Mouse (Mus musculus) liver, embryonic 12.5 days (tissue): ENCODE data around the gene Kif3a. TPM values are rescaled to one million over a fixed set of nuclear protein-coding genes. Genes with fewer than 3 reads are reported as not detected.

Source experiments
- ATAC-seq: fragments of 200-750 bp; cut with Nextera tagmentation; 2 replicates; pipeline ENCODE4 v1.8.0; 2017; ENCODE audit warnings: moderate number of reproducible peaks, mild to moderate bottlenecking, moderate library complexity
- H3K27ac ChIP-seq: fragments of 300-500 bp; sonication (generic); 2 replicates; pipeline ENCODE4 v1.5.1; 2016; ENCODE audit warnings: mild to moderate bottlenecking
- H3K27me3 ChIP-seq: fragments of 300-500 bp; sonication (generic); replicated peaks from 2 replicates; pipeline ENCODE4 v1.6.1; 2016; ENCODE audit warnings: mild to moderate bottlenecking, moderate library complexity
- H3K36me3 ChIP-seq: fragments of 300-500 bp; sonication (generic); 2 replicates; pipeline ENCODE4 v1.6.1; 2016; ENCODE audit warnings: mild to moderate bottlenecking, moderate library complexity
- H3K4me1 ChIP-seq: fragments of 300-500 bp; sonication (generic); 2 replicates; pipeline ENCODE4 v1.6.1; 2016
- H3K4me2 ChIP-seq: fragments of 300-500 bp; sonication (generic); 2 replicates; pipeline ENCODE4 v1.6.1; 2016; ENCODE audit warnings: mild to moderate bottlenecking, moderate library complexity
- H3K4me3 ChIP-seq: fragments of 300-500 bp; sonication (generic); 2 replicates; pipeline ENCODE4 v1.5.1; 2016; ENCODE audit warnings: mild to moderate bottlenecking, moderate library complexity
- H3K9ac ChIP-seq: fragments of 300-500 bp; sonication (generic); 2 replicates; pipeline ENCODE4 v1.6.1; 2016; ENCODE audit warnings: mild to moderate bottlenecking, moderate library complexity
- H3K9me3 ChIP-seq: fragments of 300-500 bp; sonication (generic); replicated peaks from 2 replicates; pipeline ENCODE4 v1.6.1; 2016; ENCODE audit warnings: mild to moderate bottlenecking, moderate library complexity
- WGBS: fragments of 180-500 bp; shearing (Covaris S2); methylation state at CpG from one replicate; pipeline ENCODE4 v1.1.7; 2016; ENCODE audit not compliant: insufficient replicate concordance; 5-methylcytosine and 5-hydroxymethylcytosine counted together
- polyA plus RNA-seq: library from polyadenylated mRNA; unstranded; fragments of >200 nt; fragmentation: Nextera tagmentation; extraction: Ambion mirVana; gene quantifications from 2 replicates; pipeline ENCODE4 v1.2.1, GENCODE M21; 2016

The Kif3a gene
- polyA plus RNA-seq, 1 experiment from 2014 or later, result 13.7 TPM

DNA sequence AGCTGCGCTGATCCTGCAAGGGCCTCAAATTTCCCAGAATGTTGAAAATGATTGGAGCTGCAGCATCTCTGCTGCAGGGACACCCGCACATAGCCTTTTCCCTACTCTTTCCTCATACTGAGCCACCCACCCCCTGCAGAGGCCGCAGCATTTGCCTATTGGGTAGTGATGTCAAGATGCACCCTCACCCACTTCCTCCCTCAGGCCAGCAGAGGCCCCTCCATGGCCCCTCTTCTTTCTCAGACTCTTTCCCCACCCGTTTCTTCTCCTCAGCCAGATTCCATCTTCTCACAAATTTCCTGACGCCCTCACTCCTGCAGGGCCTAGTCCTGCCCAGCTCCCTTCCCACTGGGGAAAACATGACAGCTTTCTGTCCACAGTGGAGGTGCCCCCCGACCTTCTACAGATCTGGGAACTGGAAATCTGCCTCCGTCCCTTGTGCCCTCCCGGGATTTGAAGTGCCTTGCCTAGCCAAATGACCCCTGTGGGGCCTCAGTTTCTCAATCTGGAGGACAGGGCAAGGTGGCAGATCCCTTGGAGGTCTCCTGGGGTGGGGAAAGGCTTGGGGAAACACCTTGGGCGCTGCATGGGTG lies 68.5 kb downstream of the Kif3a start:
- Histone ChIP-seq H3K27ac (no peak overlapping the region), H3K27me3 (peaks cover 36% of the 10 kb centered on the region)
- WGBS, result 21% methylated on average over 9 of the region's 9 CpGs

DNA sequence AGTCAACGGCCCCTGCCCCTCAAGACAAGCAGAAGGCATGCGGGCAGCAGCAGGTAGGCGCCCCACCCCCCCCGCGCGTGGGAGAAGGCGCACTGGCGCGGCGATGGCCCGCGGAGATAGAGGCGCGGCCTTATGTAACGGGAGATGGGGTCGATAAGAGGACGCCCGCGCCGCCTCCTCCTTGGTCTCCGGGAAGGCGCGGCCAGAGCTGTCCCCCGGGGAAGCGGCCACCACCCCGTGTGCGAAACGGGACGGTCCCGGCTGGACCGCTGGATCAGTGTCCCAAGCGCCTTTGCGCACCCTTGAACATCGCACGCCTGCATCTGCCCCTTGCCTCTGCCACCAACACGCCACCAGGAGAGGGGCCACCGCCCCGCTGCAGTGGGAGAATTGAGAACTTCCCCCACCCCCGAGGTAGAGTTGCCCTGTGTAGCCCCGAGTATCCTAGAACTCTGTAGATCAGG lies 69.0 kb downstream of the Kif3a start:
- WGBS, result 2% methylated on average over 40 of the region's 40 CpGs
- H3K27me3 ChIP-seq, result peaks cover 36% of the 10 kb centered on the region
- H3K4me3 ChIP-seq, result peak overlapping the region; percentile 44
- no peak overlapping the region for H3K27ac ChIP-seq
- ATAC-seq, result no peak
- no peaks in the 10 kb centered on the region for H3K36me3 ChIP-seq
- H3K9ac ChIP-seq, result peak overlapping the region; percentile 47
- peaks cover 41% of the 10 kb centered on the region for H3K4me1 ChIP-seq
- H3K4me2 ChIP-seq, result peak overlapping the region; percentile 75
- no peaks in the 10 kb centered on the region for H3K9me3 ChIP-seq

More for the DNA sequence above, 68.5 kb downstream of the Kif3a start:
- ATAC-seq, result no peak
- Histone ChIP-seq H3K9ac (peak overlapping the region; percentile 47), H3K9me3 (no peaks in the 10 kb centered on the region), H3K4me1 (peaks cover 37% of the 10 kb centered on the region), H3K36me3 (no peaks in the 10 kb centered on the region), H3K4me2 (peak overlapping the region; percentile 75), H3K4me3 (peak overlapping the region; percentile 44)

DNA sequence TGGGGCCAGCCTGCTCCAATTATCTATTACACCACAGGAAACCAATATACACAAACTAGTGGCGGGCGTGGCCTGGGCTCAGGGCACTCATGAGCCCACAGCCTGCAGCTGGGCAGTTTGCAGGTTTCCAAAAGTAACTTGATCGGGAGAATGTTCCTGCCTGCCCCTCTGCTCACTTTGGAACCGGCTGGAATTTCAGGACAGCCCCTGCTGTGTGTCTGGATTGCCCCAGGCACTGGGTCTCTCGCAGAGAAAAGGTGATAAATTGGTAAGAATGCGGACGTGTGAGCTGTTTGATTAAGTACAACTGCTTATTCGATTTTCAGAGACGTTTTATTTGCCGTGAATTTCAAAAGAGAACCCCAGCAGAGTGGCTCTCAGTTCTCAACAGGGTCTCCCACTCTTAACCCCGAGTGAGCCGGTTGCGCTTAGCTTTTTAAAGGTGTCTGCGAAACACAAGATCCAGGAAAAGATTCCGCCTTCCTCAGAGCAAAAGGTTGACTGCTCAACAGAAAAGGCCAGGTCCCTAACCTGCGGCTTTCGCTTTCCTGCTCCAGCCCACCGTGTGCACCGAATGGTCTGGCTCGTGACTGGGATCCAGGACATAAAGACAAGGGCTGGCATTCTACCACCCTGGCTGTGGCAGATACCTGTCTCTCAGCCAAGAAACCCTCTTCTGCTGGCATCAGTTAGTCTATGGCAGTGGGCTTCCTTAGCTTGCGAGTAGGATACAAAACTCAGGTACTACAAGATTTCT lies 70.0 kb downstream of the Kif3a start:
- H3K36me3 ChIP-seq, result no peaks in the 10 kb centered on the region
- no peak overlapping the region for H3K4me3 ChIP-seq
- no peak overlapping the region for H3K27ac ChIP-seq
- peak overlapping the region; percentile 13; the same call in 1 of the 2 replicates for H3K4me2 ChIP-seq
- H3K9ac ChIP-seq, result no peak overlapping the region
- peaks cover 44% of the 10 kb centered on the region for H3K4me1 ChIP-seq
- H3K27me3 ChIP-seq, result peaks cover 36% of the 10 kb centered on the region
- WGBS, result 29% methylated on average over 21 of the region's 21 CpGs
- ATAC-seq, result no peak
- H3K9me3 ChIP-seq, result no peaks in the 10 kb centered on the region

DNA sequence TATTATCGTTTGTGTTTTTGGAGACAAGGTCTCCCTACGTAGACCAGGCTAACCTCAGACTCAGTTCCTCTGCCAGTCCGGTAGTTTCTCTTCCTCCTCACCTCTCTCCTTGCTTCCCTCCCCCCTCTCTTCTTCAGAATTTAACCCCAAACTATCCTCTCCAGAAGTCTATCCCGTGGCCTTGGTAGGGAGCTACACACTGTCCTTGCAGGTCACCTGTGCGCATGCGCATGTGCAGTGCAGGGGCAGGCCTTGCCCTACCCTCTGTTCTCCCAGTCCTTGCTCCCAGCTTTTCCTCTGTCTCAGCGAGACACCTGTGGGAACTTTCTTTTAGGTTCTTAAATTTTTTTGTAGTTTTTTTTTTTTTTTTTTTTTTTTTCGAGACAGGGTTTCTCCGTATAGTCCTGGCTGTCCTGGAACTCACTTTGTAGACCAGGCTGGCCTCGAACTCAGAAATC lies 70.7 kb downstream of the Kif3a start:
- H3K9ac ChIP-seq, result no peak overlapping the region
- H3K9me3 ChIP-seq, result no peaks in the 10 kb centered on the region
- no peak for ATAC-seq

DNA sequence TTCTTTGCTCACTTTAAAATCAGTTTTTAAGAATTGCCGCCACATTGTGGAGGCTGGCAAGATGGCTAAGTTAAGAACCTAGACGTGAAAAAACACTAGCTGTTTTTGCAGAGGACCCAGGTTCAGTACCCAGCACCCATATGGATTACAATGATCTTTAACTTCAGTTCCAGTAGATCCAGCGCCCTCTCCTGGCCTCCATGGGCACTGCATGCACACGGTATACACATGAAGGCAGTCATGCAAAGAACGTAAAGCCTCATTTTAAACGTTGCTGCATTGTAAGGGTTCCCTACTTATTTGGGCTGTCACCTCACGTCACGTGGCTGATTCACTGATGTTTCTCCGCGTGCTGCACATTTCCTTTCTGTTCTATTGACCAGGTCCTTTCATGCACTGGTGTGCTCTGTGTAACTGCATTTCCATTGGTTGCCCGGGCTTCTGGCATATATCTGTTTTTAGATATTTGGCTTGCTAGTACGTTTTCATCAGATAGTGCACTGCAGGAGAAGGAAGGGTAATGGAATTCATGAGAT lies 75.6 kb downstream of the Kif3a start:
- 53% methylated on average over 12 of the region's 12 CpGs for WGBS
- Histone ChIP-seq H3K4me1 (peaks cover 14% of the 10 kb centered on the region), H3K4me2 (no peak overlapping the region), H3K4me3 (no peak overlapping the region), H3K9ac (no peak overlapping the region), H3K27me3 (peaks cover 1% of the 10 kb centered on the region), H3K27ac (no peak overlapping the region), H3K36me3 (no peaks in the 10 kb centered on the region), H3K9me3 (no peaks in the 10 kb centered on the region)
- ATAC-seq, result no peak

More for the DNA sequence above, 70.7 kb downstream of the Kif3a start:
- Histone ChIP-seq H3K27me3 (peaks cover 36% of the 10 kb centered on the region), H3K4me1 (peaks cover 46% of the 10 kb centered on the region), H3K4me3 (no peak overlapping the region), H3K36me3 (no peaks in the 10 kb centered on the region), H3K27ac (no peak overlapping the region), H3K4me2 (no peak overlapping the region)
- 68% methylated on average over 10 of the region's 10 CpGs for WGBS

DNA sequence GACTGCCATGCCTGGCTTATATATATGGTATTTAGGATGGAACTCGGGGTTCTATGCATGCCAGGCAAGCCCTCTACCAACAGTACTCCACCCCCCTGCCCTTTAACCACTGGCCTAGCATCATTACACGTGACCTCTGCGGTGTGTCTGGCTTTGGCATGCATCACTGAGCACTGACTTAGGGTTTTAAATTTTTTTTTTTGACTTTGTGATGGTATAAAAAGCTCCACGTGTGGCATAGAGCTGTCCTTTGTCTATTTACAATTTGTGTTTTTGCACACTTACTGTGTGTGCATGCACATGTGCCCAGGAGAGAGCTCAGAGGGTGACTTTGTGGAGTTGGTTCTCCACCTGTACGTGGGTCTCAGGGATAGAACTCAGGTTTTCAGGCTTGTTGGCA lies 76.8 kb downstream of the Kif3a start:
- no peak overlapping the region for H3K4me3 ChIP-seq
- ATAC-seq, result no peak
- H3K9ac ChIP-seq, result no peak overlapping the region
- H3K27ac ChIP-seq, result no peak overlapping the region
- H3K9me3 ChIP-seq, result no peaks in the 10 kb centered on the region
- no peaks in the 10 kb centered on the region; the same call in 1 of the 2 replicates for H3K27me3 ChIP-seq
- H3K4me1 ChIP-seq, result peaks cover 14% of the 10 kb centered on the region
- H3K4me2 ChIP-seq, result no peak overlapping the region
- peaks cover 8% of the 10 kb centered on the region for H3K36me3 ChIP-seq
- WGBS, result 72% methylated on average over 5 of the region's 5 CpGs

DNA sequence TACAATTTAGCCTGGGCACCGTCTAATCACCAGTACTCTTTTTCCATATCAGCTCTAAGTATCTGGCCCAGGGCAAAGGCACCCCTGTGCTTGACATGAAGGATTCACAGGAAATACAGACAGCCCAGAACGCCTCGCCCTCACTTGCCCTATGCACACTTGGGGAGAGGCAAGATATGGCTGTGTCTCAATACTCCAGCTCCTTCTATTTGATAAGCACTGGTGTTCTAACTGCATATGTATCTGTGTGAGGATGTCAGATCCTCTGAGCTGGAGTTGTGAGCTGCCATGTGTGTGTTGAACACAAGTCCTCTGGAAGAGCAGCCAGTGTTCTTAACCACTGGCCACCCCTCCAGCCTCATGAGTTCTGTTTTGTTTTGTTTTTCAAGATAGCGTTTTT lies 84.3 kb downstream of the Kif3a start:
- H3K9me3 ChIP-seq, result no peaks in the 10 kb centered on the region
- no peak overlapping the region for H3K4me3 ChIP-seq
- H3K4me1 ChIP-seq, result peaks cover 27% of the 10 kb centered on the region
- no peak overlapping the region for H3K9ac ChIP-seq
- H3K27ac ChIP-seq, result no peak overlapping the region
- peak; percentile 42; the same call in 1 of the 2 replicates for ATAC-seq
- H3K4me2 ChIP-seq, result no peak overlapping the region
- H3K36me3 ChIP-seq, result peaks cover 67% of the 10 kb centered on the region
- H3K27me3 ChIP-seq, result no peaks in the 10 kb centered on the region
- 52% methylated on average over 4 of the region's 4 CpGs for WGBS

Other genes with a start within 250 kb of the Kif3a start
- gene Zcchc10, start 242.7 kb upstream of the Kif3a start, polyA plus RNA-seq, result 18.3 and 19.8 TPM in 2 replicates
- 18.8 and 19.8 TPM in 2 replicates for gene Aff4, start 216.5 kb upstream of the Kif3a start, polyA plus RNA-seq
- 5.3 and 5.4 TPM in 2 replicates for gene Leap2, start 144.2 kb upstream of the Kif3a start, polyA plus RNA-seq
- gene Uqcrq, start 136.5 kb upstream of the Kif3a start, polyA plus RNA-seq, result 641 and 664 TPM in 2 replicates
- gene Gdf9, start 136.4 kb upstream of the Kif3a start, polyA plus RNA-seq, result 0.21 and 0.33 TPM in 2 replicates
- gene Gm10447, start 110.3 kb upstream of the Kif3a start, polyA plus RNA-seq, result 0.05 and 0.10 TPM in 2 replicates
- 1.9 and 2.0 TPM in 2 replicates for gene Shroom1, start 110.2 kb upstream of the Kif3a start, polyA plus RNA-seq
- not detected in 2 replicates for gene Gm9837, start 96.9 kb upstream of the Kif3a start, polyA plus RNA-seq
- gene Gm9945, start 87.2 kb upstream of the Kif3a start, polyA plus RNA-seq, result 0.14 and 0.48 TPM in 2 replicates
- gene Sowaha, start 87.1 kb upstream of the Kif3a start, polyA plus RNA-seq, result 9.8 and 10.1 TPM in 2 replicates
- gene Sept8, start 48.1 kb upstream of the Kif3a start, polyA plus RNA-seq, result 33.5 and 34.3 TPM in 2 replicates
- 0.81 TPM in 2 replicates for gene Il4, start 51.3 kb downstream of the Kif3a start, polyA plus RNA-seq
- gene Il13, start 67.3 kb downstream of the Kif3a start, polyA plus RNA-seq, result not detected in 2 replicates
- 25.6 TPM in 2 replicates for gene Rad50, start 139.9 kb downstream of the Kif3a start, polyA plus RNA-seq
- not detected in 2 replicates for gene Il5, start 153.4 kb downstream of the Kif3a start, polyA plus RNA-seq
- gene Irf1, start 202.6 kb downstream of the Kif3a start, polyA plus RNA-seq, result 7.3 and 7.5 TPM in 2 replicates
- gene Gm17334, start 205.8 kb downstream of the Kif3a start, polyA plus RNA-seq, result 0.13 TPM in 1 of 2 replicates, not detected in the other